Mouse (Mus musculus) adrenal gland, postnatal 25 days (tissue): ENCODE data around the gene Mga. TPM values are rescaled to one million over a fixed set of nuclear protein-coding genes. Genes with fewer than 3 reads are reported as not detected.

Experiments used
- DNase-seq: peaks from one replicate; pipeline ENCODE4 v3.0.0; 2021; ENCODE audit warnings: mixed read lengths
- long read RNA-seq: library from polyadenylated mRNA; stranded (forward); transcript quantifications from one replicate; pipeline ENCODE4 v2.0.0, GENCODE M21; 2021
- total RNA-seq: library from RNA; stranded (reverse); gene quantifications from 2 replicates; pipeline ENCODE4 v1.2.3, GENCODE M21; 2021

Gene Mga
- total RNA-seq = 57.8 and 66.8 TPM in 2 replicates
- long read RNA-seq, partial matches to known transcripts = 2 of 5 reads
- long read RNA-seq, other reads (novel, unspliced or antisense) = 3 of 5 reads

DNA sequence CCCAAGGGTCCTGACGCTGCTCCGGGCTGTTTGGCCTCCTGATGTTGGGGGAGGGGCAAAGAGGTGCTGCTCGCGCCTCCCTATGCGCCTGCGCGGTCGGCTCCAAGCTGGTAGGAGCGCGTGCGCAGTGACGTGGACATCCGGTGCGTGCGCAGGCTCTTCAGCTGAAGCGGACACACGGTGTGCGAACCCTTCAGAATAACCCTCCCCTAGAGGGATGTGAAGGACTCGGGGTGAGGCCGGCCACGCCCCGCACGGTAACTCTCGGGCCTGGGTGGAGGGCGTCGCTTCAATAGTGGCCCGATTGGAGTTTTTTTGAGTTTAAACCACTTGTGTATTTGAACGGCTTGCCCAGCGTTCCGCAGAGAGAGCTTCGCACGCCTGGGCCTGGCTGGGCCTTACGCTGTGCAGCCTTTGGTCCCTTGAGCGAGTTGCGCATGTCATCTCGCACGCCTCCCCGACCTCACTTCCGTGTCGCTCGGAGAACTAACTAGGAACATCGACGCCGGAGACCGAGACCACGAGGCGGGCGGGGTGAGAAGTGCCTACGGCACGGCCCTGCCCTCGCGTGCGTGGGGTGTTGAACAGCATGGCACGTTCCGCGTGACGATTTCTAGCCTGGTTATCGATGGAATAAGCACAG is at the start of gene Mga:
TSS of gene Mga (plus strand) at position 139 of the 643 bp plus-strand sequence.
- peak; percentile 94 for DNase-seq

- no peak for DNase-seq
These were observed 43.2 kb upstream of the Mga start for GRCm38 (mm10) chr2:119853811-119854210.

GRCm38 (mm10) chr2:119855310-119855850 is 41.6 kb upstream of the Mga start:
- no peak for DNase-seq

GRCm38 (mm10) chr2:119857341-119857740 is 39.7 kb upstream of the Mga start:
- no peak for DNase-seq

DNA sequence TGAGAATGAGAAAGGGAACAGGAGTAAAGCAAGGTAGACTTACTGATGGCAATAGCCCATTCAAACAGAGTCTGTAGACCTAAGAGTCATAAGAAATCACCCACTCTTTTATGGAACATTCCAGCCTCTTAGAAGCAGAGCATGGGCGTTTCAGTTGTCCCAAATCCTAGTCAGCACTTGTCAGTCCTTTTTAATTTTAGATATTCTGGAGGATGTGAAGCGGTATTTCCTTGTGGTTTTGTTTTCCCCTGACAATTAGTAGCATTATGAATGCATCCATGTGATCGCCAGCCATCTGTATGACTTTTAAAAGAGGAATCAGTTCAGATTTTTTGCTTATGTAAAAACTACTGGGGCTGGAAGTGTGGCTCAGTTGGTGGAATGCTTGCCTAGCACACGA is 32.5 kb upstream of the Mga start:
- DNase-seq = no peak

DNA sequence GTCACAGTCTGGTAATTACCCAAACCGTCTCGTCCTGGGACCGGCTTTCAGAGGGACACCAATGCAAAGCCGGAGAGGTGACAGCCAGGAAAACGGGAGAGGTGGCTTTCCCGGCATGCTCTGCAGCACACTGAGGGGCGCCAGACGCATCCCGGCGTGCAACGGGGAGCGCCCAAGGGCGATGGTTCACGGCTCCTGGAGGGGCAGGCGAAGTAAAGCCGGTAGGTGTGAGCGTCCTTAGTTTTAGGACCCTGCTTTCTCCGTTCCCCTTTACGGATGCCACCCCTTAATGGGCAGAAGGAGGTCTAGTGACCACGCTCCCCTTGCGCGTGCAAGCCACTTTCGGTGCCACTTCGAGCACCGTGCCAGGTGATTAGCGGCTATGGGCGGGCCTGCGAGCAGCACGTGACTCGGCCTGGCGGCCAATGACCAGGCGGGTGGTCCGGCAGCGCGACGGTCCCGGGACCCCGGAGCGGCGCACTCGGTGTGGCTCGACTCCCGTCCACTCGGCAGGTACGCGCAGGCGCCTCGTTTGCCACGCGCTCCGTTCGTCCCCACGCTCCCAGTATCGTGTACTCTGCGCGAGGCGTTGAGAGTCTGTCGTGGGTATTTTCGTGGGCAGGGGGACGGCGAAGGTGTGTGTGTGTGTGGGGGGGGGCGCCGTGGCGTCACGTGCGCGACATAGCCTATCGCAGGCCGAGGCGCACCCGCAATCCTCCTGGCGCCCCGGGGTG is 24.5 kb upstream of the Mga start:
- peak; percentile 73 for DNase-seq

DNA sequence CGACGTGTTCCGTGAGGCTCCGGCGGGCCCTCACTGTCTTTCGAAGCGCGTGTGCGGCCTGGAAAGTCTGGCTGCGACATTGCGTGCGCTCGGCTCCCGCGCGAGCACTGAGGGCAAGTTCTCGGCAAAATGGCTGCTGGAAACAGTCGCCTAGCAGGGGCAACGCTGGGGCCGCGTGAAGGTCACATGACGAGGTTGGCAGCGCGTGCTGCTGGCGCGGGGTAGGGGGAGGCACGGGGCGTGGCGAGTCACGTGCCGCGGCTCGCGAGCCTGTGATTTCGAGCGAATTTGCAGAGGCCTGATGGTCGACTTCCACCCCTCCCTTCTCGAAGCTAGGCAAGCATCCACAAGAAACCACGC is 23.9 kb upstream of the Mga start:
- DNase-seq = peak; percentile 88

DNA sequence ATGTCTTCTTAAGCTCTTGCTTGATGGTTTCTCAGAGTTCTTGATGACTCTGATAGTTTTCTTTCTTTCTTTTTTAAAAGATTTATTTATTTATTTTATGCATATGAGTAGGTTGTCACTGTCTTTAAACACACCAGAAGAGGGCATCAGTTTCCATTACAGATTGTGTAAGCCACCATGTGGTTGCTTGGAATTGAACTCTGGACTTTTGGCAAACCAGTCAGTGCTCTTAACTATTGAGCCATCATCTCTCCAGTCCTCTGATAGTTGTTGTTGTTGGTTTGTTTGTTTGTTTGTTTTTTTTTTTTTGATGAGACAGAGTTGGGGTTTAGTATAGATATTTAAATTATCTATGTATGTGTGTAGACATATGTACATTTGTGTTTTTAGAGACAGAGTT is 21.0 kb upstream of the Mga start:
- no peak for DNase-seq

DNA sequence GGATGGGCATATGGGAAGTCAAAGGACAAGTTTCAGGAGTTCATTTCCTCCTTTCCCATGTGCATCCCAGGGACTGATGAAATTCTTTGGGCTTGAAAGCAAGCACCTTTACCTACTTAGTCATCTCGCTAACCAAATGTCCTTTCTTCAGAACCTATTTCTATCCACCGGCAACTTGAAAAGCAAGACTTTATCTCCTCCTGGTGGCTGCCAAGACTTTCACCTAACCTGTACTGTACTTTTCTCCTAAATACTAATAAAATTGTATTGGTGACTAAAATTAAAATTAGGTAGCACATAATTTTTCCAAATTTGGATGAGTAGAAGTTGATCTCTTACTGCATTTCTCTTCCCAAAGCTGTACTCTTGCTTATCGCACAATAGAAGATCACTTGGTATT is 9.8 kb upstream of the Mga start:
- DNase-seq = no peak

- DNase-seq = no peak
These were observed 407 bp upstream of the Mga start for GRCm38 (mm10) chr2:119896553-119897089.

- DNase-seq = peak; percentile 63
These were observed 1.1 kb downstream of the Mga start for GRCm38 (mm10) chr2:119898141-119898594.

DNA sequence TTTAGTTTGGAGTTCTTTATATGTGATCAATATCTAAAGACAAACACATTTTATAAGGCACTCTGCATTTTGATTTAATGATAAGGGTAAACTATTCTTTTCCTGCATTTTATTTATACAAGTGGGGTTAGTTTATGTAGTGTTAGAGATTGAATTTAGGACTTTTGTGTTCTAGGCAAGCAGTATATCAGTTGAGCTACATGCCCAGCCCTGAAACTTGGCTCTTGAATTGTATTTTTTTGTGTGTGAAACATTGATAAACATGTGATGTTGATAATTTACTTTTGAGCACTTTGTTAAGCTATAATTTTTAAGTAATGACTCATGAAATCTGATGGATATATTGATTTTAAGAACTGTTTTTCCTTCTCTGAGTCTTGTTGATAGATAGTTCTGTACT is 19.0 kb downstream of the Mga start:
- DNase-seq = no peak

DNA sequence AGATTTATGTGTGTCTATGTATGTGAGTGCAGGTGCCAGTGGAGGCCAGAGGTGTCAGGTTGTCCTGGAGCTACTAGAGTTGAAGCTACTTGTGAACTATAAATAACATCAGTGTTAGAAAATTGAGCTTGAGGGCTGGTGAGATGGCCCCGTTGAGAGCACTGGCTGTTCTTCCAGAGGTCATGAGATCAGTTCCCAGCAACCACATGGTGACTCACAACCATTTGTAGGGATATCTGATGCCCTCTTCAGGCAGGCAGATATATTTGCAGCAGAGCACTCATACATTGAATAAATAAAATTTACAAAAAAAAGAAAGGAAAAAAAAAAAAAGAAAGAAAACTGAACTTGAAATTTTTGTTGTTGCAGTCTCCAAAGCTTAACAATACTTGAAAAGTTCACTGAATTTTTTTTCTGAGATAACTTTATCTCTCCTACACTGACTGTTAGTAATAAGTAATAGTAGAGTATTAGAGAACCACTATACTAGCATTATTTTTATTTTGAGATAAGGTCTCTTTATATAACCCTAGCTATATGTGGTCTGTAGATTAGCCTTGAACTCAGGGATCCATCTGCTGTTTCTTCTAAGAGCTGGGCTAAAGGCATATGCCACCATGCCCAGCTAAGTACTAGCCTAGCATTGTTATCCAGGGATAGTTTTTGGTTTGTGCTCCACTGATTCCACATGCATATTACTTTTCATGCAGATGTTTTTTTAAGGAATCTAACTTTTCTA is 20.8 kb downstream of the Mga start:
- no peak for DNase-seq

DNA sequence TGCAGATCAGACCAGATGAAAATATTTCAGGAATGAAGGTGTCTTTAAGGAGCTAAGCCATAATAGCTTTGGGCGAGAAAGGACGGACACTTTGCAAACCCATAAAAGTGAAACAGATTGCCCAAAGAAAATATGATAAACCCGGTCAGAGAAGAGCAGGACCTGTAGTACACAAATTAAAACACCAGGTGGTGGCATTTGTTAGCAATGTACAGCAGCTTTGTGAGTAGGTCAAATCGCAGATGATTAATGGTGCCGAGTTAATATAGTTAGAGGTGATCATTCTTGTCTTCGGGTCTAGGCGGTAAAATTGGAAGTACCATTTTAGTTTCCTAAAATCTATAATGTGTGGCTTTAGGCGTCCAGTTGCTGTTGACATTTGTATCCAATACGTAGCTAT is 73.5 kb downstream of the Mga start:
- DNase-seq = no peak

DNA sequence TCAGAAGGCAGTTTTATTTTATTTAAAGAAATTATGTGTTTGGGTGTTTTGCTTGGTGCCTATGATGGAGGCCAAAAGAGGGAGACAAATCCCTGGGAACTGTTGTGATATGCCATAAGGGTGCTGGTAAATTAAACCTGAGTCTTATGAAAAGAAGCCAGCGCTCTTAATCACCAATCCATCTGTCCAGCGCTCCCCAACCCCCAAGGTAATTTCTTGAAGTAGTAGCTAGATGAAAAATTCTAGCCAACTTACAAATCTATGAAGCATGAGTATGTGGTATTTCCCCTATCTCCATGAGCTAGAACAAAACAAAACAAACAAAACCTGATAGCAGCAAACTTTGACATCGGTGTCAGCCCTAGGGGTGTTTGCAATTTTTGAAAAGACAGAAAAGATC is 74.3 kb downstream of the Mga start:
- DNase-seq = no peak

DNA sequence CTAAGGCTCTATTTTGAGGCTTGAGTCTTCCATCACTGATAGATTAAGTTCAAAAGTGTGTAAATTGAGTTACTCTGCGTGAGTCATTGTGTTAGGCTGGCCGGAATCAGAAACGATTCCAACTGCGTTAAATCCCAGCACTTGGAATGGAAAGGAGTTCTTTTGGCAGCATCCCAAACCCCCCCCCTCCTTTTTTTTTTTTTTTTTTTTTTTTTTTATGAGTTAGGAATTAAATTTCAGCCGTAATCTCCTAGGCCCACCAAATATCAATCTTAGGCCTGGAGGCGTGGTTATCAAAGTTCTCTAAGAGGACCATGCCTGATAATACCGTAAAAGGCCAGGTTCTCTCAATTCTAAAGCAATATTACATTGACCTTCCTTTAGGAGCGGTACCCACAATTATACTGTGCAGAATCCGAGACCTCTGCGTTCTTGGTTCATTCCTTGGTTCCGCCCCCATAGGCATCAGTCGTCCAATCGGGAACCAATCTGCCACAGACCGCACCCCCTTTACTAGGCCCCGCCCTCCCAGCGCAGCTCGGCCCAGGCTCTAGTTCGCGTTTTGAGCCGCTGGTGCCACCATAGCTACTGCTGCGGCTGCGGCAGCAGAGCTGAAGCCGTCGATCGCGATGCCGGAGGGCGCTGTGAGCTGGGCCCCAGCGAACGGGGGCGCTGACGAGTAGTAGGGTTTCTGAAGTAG is 75.0 kb downstream of the Mga start:
- peak; percentile 93 for DNase-seq

GRCm38 (mm10) chr2:119972537-119972879 is 75.5 kb downstream of the Mga start, which contains the start of gene Mapkbp1:
Gene Mapkbp1 (plus strand): TSS chr2:119972699.
- no peak for DNase-seq

DNA sequence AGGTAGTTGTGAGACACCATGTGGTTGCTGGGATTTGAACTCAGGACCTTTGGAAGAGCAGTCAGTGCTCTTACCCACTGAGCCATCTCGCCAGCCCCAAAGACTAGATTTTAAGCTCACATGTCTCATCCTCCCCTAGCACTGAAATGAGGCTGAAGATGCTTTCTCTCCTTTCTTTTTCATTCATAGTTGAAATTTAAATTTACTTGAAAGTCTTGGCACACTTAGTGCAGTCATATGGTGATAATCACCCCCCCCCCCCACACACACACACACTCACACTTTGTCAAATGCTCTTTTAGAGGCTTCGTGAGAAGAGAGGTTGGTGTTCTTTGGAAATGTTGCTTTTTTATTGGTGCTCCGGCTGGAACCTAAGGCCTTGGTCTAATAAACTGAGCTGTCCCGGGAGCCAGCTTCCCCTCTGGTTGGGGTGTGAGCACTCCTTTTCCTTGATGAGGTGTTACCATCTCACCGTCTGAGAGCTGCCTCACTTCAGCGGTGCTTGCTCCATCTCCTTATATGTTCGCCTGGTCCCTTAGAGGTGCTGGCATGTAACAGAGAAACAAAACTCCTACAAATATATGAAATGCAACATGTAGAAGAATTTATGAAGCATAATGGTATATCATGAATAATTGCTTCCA is 83.4 kb downstream of the Mga start:
- DNase-seq = no peak

DNA sequence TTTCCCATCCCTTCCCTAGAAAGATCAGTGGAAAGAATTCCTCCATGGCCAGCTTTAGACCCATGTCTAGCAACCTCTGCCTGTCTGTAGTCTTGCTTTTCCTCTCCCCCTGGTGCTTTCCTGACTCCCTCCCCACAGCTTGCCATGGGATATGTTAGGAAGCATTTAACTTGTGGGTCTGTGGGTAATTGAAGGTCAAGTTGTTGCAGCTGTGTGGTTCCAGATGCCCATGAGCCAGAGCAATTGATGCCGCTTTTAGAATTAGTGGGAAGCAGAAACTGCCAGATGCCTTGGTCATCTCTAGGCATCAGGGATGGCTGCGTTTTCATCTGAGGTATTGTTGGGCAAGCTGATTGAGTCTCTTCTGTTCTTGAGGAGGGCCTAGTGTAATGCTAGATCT is 84.6 kb downstream of the Mga start:
- no peak for DNase-seq

GRCm38 (mm10) chr2:119985871-119986270 is 88.8 kb downstream of the Mga start:
- no peak for DNase-seq

DNA sequence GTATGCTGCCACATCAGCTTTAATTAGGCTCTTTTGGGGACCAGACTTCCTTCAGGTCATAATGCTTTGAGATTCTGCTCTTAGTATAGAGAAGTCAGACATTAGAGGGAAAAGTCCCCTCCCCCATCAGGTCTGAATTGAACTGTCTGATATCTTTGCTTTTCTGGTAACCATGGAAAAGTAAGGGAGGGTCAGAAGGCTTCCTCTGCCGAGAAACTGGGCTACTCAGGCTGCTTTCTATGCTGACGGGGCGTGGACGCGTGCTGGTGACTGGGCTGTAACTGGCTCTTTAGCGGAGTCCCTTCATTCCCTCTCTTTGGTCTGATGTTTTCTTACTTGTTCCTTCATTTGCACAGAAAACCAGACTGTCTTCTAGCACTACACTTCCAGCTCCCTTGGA is 89.3 kb downstream of the Mga start:
- DNase-seq = no peak

GRCm38 (mm10) chr2:119987441-119987840 is 90.4 kb downstream of the Mga start:
- DNase-seq = no peak
